Mouse (Mus musculus) spleen, postnatal 10 days (tissue): ENCODE data around the gene Adcy10.

Experiments
- DNase-seq, 2 experiments: peaks; one replicate each; pipeline ENCODE4 v3.0.0; 2021 to 2022; ENCODE audit warnings: low spot score in 2 of 2

The Adcy10 gene

GRCm38 (mm10) chr1:165520716-165521115 lies 35.7 kb downstream of the Adcy10 start:
- DNase-seq, result no peak

GRCm38 (mm10) chr1:165536079-165536675 lies 51.2 kb downstream of the Adcy10 start:
- DNase-seq, result no peak

GRCm38 (mm10) chr1:165537241-165537807 lies 52.3 kb downstream of the Adcy10 start:
- no peak for DNase-seq

GRCm38 (mm10) chr1:165556711-165557110 lies 71.7 kb downstream of the Adcy10 start:
- DNase-seq, result no peak

GRCm38 (mm10) chr1:165559073-165559472 lies 74.1 kb downstream of the Adcy10 start:
- no peak for DNase-seq

- DNase-seq, result no peak
Measured at GRCm38 (mm10) chr1:165565283-165565682, 80.3 kb downstream of the Adcy10 start.

GRCm38 (mm10) chr1:165567466-165567865 lies 82.5 kb downstream of the Adcy10 start:
- DNase-seq, result no peak

- no peak for DNase-seq
Measured at GRCm38 (mm10) chr1:165576005-165576404, 91.0 kb downstream of the Adcy10 start.

- DNase-seq, result no peak
Measured at GRCm38 (mm10) chr1:165576459-165577112, 91.6 kb downstream of the Adcy10 start.

GRCm38 (mm10) chr1:165579332-165579731 lies 94.3 kb downstream of the Adcy10 start:
- peak in 1 of 2 experiments; percentile 40 for DNase-seq

GRCm38 (mm10) chr1:165581255-165581654 lies 96.3 kb downstream of the Adcy10 start:
- DNase-seq, result no peak

GRCm38 (mm10) chr1:165583529-165584184 lies 98.7 kb downstream of the Adcy10 start:
- DNase-seq, result peak; percentile 78 to 91

GRCm38 (mm10) chr1:165585389-165586104 lies 100.6 kb downstream of the Adcy10 start:
- DNase-seq, result no peak

- no peak for DNase-seq
Measured at GRCm38 (mm10) chr1:165586366-165586765, 101.4 kb downstream of the Adcy10 start.

- no peak for DNase-seq
Measured at GRCm38 (mm10) chr1:165587845-165588244, 102.9 kb downstream of the Adcy10 start.

GRCm38 (mm10) chr1:165589280-165590048 lies 104.5 kb downstream of the Adcy10 start:
- DNase-seq, result peak in 1 of 2 experiments; percentile 49

GRCm38 (mm10) chr1:165590760-165591159 lies 105.8 kb downstream of the Adcy10 start:
- no peak for DNase-seq

GRCm38 (mm10) chr1:165592295-165593082 lies 107.5 kb downstream of the Adcy10 start:
- DNase-seq, result no peak

GRCm38 (mm10) chr1:165594699-165595421 lies 109.9 kb downstream of the Adcy10 start:
- no peak for DNase-seq
